Mouse (Mus musculus) brain, embryonic 14.5 days (tissue): ENCODE measurements around the gene Clcn6. TPM values are rescaled to one million over a fixed set of nuclear protein-coding genes. Genes with fewer than 3 reads are reported as not detected.

ENCODE experiments used
- DNase-seq: peaks from one replicate; pipeline ENCODE4 v3.0.0-alpha.2; 2011; ENCODE audit warnings: low read depth
- CTCF ChIP-seq: fragments of 200-500 bp; IDR thresholded peaks from 2 replicates; pipeline ENCODE4 v1.5.1; 2012; ENCODE audit warnings: inconsistent platforms, mild to moderate bottlenecking, moderate library complexity, borderline replicate concordance; ENCODE audit not compliant: insufficient read depth, insufficient read length; ENCODE audit errors: extremely low read depth
- POLR2A ChIP-seq: fragments of 200-500 bp; IDR thresholded peaks from 2 replicates; pipeline ENCODE4 v1.6.1; 2012; ENCODE audit warnings: mild to moderate bottlenecking, inconsistent platforms, borderline replicate concordance; ENCODE audit not compliant: poor library complexity, insufficient read depth, insufficient read length, severe bottlenecking; ENCODE audit errors: extremely low read depth
- polyA plus RNA-seq: library from polyadenylated mRNA; depleted of rRNA; stranded (reverse); fragments of >200 nt; gene quantifications from 2 replicates; pipeline ENCODE4 v1.2.3, GENCODE M21; 2012

Gene Clcn6
- polyA plus RNA-seq, 1 experiment = 64.1 TPM

DNA sequence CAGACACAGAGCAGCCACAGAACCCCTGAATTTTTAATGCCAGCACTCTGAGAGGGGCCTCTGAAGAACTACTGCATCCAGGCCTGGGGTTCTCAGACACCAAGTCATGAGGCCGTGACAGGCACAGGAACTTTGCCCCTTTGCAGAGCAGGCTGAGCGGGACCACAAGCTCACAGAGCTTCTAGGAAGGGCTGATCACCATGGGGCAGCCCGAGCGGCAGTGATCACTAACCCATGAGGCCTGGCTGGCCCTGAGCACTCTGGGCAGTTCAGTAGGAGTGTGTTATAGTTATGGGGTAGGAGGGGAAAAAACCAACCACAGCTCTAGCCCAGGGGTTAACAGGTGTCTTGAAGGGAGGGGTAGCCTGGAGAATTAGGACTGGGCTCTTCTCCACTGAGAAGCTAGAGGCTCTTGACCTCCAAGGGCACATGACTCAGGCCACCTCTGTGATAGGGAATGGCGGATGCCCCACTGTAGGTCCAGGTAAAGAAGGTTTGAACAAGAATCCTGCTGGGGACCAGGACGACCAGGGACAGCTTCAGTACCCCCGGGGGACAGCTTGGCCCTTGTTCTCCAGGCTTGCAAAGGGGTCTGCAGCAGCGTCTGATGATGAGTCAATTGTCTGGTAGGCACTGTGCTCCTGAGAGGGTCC lies 41.4 kb upstream of the Clcn6 start:
- DNase-seq = no peak
- no peak for TF ChIP-seq CTCF
- TF ChIP-seq POLR2A = no peak

DNA sequence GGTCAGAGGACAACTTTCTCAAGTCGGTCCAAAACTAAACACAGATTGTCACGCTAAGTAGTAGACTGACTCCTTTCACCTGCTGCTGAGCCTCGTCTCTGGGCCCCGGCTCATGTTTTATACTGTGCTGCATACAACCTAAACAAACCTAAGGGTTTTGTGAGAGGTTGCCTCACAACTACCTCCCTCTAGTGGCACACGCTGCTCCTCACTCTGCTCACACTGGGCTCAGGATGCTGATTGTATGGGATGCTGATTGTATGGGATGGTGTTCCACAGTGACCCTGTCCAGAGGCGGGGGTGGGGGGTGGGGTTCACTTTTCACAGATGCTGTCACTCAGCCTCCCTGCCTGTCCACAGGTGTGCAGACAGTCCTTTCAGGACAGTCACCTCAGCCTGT lies 40.6 kb upstream of the Clcn6 start:
- peak; percentile 44; the same call in 1 of the 2 replicates for TF ChIP-seq CTCF
- no peak for TF ChIP-seq POLR2A
- DNase-seq = no peak

DNA sequence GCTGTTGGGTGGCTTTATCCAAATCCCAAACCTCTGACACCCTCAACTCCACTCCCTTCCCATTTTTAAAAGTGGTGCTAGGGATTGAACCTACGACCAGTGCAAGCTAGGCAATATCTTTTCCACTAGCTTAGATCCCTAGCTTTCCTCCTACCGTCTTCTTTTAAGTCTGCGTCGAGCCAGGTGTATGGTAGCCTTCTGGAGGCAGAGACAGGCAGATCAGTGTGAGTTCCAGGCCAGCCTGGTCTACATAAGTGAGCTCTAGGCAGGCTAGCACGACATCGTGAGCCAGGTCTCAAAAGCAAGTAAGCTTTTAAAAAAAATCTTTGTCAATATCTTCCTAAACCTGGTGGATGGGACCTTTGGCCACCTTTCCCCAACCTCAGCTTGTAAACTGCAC lies 37.3 kb upstream of the Clcn6 start:
- TF ChIP-seq CTCF (no peak), POLR2A (no peak)
- DNase-seq = no peak

DNA sequence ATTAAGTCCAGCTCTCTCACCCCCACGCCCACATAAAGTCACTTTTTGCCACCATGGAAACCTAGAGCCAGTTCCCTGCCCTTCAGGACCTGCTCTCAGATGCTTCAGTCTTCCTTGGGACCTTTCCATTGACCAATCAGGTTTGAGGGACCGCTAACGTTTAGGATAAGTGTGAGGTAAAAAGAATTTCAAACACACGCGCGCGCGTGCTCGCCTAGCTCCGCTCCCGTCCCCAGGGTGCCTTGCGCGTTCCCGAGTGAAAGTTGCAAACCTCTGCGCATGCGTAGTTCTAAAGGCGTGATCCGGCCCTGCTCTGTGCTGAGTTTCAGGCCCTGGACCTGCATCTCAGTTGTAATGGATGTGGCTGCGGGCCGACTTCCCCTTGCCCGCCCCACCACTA lies 36.6 kb upstream of the Clcn6 start:
- TF ChIP-seq POLR2A (no peak), CTCF (no peak)
- peak; percentile 80 for DNase-seq

DNA sequence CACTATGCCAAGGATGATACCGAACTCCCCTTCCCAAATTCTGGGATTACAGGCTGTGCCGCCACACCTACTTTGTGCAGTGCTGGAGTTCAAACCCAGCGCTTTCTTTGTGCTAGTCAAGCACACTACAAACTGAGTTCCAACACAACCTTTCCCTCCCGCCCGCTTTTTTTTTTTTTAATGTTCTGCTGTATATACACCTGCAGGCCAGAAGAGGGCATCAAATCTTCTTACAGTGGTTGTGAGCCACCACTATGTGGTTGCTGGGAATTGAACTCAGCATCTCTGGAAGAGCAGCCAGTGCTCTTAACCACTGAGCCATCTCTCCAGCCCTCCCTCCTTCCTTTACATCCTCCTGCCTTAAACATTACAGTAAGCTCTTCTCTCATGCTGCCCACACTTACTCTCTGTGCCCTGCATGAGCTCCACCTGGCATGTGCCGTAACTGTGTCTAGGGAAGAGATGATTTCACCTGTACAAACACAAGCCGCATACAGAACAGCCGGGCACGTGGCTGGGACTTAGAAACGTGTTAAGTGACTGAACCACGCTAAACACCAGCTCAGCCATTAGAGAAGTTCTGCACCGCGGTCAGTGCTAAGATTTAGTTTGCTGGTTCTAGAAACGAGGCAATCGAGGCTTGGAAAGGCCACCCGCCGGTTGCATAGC lies 36.0 kb upstream of the Clcn6 start:
- TF ChIP-seq POLR2A = no peak
- TF ChIP-seq CTCF = peak; percentile 43; the same call in 1 of the 2 replicates
- peak; percentile 62 for DNase-seq

DNA sequence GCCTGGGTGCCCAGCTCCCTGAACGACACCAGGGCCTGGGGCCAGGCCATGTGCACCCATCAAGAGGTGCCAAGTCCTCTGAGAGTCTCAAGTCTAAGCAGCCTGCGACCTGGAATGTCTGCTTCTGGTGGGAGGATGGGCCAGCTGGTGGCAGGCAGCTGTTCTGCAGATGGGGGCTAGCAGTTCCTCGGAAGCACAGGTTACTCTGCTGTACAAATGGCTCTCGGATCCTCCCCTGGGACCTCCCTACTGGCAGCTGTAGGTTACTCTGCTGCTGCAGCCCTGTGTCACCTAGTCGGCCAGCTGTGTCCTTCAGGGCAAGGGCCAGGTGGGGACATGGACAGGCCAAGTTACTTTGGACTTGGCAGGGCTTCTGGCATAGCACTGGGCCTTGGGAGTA lies 32.9 kb upstream of the Clcn6 start:
- DNase-seq = no peak
- no peak for TF ChIP-seq POLR2A
- no peak for TF ChIP-seq CTCF

DNA sequence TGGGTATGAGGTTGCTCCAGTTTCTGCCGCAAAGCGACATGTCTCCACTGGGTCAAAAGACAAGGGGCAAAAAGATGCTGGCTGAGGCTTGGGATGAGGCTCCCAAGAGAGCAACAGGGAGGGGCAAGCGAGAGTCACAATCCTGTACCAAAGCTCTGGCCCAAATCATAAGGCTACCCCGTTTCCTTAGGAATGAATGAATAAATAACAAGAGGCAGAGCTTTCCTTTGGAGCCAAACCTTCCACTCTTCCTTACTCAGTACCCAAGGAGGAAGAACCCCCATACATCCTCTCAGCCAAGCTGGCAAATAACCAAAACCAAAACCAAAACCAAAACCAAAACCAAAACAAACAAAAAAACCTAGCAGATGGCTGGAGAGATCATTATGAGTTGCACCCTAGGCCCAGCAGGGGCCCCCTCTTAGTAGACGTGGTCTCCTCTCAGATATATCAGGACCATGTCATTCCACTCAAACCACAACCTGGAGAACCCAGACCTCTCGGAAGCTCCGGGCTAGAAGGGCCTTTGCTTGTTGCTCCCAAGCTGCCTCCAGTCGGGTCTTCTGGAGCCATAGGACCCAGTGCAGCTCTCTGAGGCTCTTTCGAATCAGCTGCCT lies 31.1 kb upstream of the Clcn6 start:
- DNase-seq = no peak
- TF ChIP-seq POLR2A (no peak), CTCF (no peak)

DNA sequence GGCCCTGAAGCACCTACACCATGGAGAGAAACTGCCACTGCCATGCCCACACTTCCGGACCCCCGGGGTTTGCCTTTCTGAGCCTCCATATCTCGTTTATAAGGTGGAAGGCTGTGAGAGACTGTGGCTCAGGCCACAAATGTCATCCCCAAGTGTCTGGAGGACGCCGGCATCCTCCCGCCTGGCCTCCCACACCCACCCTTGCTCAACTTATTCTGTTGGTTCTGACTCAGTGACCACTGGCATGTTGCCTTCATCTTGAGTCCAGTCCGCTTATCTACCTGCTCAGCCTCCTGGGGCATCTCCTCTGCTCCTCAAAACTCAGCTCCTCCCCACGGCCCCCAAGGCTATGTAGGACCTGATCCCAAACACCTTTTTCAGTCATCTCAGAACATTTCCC lies 28.7 kb upstream of the Clcn6 start:
- TF ChIP-seq POLR2A (no peak), CTCF (no peak)
- no peak for DNase-seq

DNA sequence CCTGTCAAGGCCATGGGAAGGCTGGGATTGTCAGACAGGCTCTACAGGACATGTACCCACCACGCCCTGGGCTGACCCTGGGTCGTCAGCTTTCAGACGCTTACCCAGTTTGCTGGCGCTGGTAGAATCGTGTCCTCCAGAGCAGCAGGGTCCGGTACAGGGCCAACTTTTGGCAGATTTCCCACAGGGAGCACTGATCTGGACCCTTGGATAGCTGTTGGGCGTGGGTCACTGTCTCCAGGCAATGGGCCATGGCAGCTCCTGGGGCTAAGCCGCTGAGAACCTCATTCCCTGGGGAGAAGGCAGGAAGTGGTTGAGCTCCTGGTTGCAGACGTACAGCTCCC lies 27.8 kb upstream of the Clcn6 start:
- no peak for DNase-seq
- no peak for TF ChIP-seq CTCF
- TF ChIP-seq POLR2A = no peak

DNA sequence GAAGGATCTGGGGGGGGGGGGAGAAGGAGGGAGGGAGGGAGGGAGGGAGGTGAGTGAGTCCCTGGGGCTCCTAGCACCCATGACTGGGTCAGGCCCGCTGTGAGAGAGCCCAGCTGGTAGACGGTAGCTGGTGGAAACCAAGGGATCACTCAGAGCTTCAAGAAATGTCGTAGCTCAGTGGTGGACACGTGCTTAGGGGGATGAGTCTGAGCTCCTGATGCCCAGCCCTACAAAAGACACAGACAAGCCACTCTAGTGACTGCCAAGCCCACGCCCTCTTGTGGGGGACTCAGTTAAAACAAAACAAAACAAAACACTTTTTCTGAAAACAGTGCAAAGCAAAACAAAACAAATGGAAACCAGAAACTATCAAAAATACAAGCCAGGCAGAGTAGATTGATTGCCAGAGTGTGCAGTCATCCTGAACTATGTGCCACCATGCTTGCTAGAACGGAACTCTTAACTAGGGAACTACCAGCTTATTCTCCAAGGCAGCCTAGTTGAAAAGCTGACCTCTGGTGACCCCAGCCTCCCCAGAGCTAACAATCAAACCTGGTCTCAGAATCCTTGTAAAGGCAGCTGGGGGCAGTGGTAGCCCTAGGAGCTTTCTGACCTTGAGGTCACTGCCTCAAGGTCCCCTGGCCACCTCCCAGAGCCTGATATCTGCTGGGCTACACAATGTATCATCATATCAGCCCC lies 27.2 kb upstream of the Clcn6 start:
- TF ChIP-seq CTCF = peak; percentile 12; the same call in 1 of the 2 replicates
- TF ChIP-seq POLR2A = no peak
- DNase-seq = no peak

DNA sequence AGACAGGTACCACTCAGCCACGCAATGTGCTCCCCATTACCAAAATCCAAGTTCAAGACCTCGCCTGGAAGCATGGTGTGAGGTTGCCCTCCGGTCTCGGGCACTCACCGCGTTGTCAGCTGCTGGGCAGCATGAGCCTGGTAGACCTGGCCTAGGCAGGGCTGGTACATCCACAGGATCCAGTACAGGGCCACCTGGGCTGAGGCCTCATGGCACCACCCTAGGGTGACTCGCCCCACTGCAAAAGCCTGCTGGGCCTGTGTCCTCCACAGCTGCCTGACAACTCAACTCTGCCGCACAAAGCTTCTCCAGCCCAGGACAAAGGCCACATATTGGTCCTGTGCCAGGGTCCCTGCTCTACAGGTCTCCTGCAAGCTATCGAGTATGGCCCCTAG lies 22.5 kb upstream of the Clcn6 start:
- DNase-seq = no peak
- TF ChIP-seq POLR2A = no peak
- TF ChIP-seq CTCF = no peak
